Mouse (Mus musculus) bone marrow, adult 2 months (tissue): ENCODE data around the gene A1cf. TPM values are rescaled to one million over a fixed set of nuclear protein-coding genes. Genes with fewer than 3 reads are reported as not detected.

Source experiments
- H3K27ac ChIP-seq: fragments of 200-500 bp; 2 replicates; pipeline ENCODE4 v1.5.1; 2012; ENCODE audit warnings: low read depth, mild to moderate bottlenecking, control low read depth, inconsistent platforms, low read length; ENCODE audit not compliant: control insufficient read depth, poor library complexity, insufficient read depth
- H3K4me1 ChIP-seq: fragments of 200-500 bp; 2 replicates; pipeline ENCODE4 v1.6.1; 2011; ENCODE audit warnings: low read length; ENCODE audit not compliant: control insufficient read depth, insufficient read depth
- H3K4me3 ChIP-seq: fragments of 200-500 bp; replicated peaks from 2 replicates; pipeline ENCODE3; 2011; ENCODE audit warnings: mild to moderate bottlenecking, low read depth, low read length, control low read depth; ENCODE audit not compliant: control insufficient read depth
- CTCF ChIP-seq: fragments of 200-500 bp; IDR thresholded peaks from 2 replicates; pipeline ENCODE4 v1.5.1; 2011; ENCODE audit warnings: low read length, control low read depth; ENCODE audit not compliant: control insufficient read depth, insufficient read depth
- POLR2A ChIP-seq: fragments of 200-500 bp; IDR thresholded peaks from 2 replicates; pipeline ENCODE4 v1.6.1; 2011; ENCODE audit warnings: low read depth, mild to moderate bottlenecking, control low read depth, low read length, borderline replicate concordance; ENCODE audit not compliant: control insufficient read depth
- WGBS: fragments of 180-500 bp; shearing (Covaris S2); methylation state at CpG from one replicate; pipeline ENCODE4 v1.1.7; 2018; 5-methylcytosine and 5-hydroxymethylcytosine counted together
- polyA plus RNA-seq: library from polyadenylated mRNA; stranded (reverse); fragments of >200 nt; gene quantifications from 2 replicates; pipeline ENCODE4 v1.2.4, GENCODE M21; 2011; ENCODE audit warnings: low replicate concordance; ENCODE audit not compliant: missing spikeins, insufficient read depth, insufficient read length

A1cf gene
- polyA plus RNA-seq, 1 experiment = not detected

DNA sequence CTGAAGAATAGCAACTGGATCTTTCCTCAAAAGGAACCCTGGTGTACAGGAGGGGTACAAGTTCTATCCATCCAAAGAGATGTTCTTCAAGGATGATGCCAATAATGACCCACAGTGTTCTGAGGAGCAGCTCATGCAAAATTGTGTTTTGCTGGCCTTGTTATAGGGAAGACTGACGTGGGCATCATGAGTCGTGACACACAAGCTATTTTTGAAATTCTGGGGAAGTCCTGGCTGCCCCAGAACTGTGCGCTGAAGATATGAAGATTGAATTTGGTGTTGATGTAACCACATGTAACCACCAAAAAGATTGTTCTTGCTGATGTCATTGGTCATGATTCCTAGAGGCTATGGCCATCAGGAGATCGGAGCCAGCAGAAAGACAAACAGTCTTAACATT, 45.4 kb downstream of the A1cf start:
- no peak overlapping the region for H3K4me3 ChIP-seq
- H3K27ac ChIP-seq = no peak overlapping the region
- WGBS = 35% methylated on average over 4 of the region's 4 CpGs
- TF ChIP-seq POLR2A (no peak), CTCF (no peak)
- H3K4me1 ChIP-seq = no peaks in the 10 kb centered on the region; the same call in 1 of the 2 replicates

DNA sequence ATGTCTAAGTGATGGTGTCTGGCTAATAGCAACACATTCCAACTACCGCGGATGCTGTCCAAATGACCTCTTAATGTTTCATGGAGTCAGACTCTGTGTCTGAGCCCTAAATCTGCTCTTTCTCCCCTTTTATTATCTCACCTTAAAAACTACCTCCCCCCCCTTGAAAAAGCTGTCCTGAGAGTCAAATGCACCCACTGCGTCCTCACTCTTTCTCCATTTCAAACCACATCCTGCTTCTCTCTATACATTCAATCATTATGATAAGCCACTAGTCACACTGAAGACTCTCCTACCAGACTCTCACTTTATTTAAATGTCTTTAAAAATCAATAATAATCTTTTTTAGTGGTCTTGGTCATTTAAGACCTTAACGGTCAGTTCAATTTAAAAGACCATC, 51.8 kb downstream of the A1cf start:
- 77% methylated on average over 4 of the region's 4 CpGs for WGBS
- H3K4me3 ChIP-seq = no peak overlapping the region
- no peaks in the 10 kb centered on the region for H3K4me1 ChIP-seq
- no peak for TF ChIP-seq CTCF
- no peak for TF ChIP-seq POLR2A
- no peak overlapping the region for H3K27ac ChIP-seq

DNA sequence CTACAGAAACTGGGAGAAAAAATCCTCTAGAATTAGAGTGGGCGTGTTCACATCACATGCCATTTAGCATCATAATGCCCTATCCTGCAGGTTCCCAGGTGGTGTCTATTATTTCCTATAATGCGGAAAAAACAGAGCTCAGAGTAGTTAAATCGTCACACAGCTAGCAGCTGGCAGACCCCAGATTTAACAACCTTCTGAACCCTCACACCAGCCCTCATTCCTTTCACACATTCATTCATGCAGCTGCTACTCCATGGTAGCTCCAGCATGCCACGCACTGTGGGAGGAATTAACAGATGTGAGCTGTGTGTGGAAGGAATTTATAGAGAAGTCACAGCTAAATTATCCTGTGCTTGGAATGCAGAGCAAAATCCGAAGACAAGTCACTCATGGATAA, 53.3 kb downstream of the A1cf start:
- Histone ChIP-seq H3K4me3 (no peak overlapping the region), H3K27ac (no peak overlapping the region), H3K4me1 (no peaks in the 10 kb centered on the region)
- WGBS = 79% methylated on average over 5 of the region's 5 CpGs
- TF ChIP-seq POLR2A (no peak), CTCF (no peak)

DNA sequence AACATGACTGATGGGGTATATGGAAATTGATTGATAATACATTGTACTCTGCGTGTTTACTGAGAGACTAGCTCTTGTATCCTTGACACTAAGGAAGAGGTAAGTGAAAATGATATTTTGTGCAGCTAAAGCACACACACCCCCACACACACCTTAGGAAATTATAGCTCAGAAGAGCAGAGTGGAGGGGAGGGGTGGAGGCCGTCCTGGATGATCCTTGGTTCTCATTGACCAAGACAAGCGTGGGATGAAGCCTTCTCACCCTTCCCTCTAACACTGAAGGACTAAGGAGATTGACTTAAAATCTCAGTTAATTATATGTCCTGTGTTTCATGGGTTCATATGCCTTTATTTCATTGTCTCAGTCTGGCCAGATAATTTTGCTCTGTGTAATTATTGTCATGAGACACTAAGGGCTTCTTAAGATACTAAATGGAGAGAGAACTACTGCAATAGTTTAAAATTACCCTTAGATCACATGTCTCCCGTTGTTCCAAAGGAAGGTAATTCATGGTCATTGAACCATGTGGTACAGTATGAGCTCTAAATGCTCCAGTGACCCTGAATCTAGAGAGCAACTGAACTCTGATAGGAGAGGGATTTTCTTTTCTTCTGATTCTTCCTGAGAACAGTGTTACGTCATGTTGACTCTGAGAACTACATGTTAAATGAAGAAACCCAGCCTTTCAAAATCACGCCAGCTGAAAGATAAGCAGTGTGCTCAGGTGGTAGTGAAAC, 55.2 kb downstream of the A1cf start:
- H3K4me3 ChIP-seq = no peak overlapping the region
- no peaks in the 10 kb centered on the region for H3K4me1 ChIP-seq
- H3K27ac ChIP-seq = no peak overlapping the region
- TF ChIP-seq CTCF = no peak
- TF ChIP-seq POLR2A = no peak
- 74% methylated on average over 6 of the region's 6 CpGs for WGBS

DNA sequence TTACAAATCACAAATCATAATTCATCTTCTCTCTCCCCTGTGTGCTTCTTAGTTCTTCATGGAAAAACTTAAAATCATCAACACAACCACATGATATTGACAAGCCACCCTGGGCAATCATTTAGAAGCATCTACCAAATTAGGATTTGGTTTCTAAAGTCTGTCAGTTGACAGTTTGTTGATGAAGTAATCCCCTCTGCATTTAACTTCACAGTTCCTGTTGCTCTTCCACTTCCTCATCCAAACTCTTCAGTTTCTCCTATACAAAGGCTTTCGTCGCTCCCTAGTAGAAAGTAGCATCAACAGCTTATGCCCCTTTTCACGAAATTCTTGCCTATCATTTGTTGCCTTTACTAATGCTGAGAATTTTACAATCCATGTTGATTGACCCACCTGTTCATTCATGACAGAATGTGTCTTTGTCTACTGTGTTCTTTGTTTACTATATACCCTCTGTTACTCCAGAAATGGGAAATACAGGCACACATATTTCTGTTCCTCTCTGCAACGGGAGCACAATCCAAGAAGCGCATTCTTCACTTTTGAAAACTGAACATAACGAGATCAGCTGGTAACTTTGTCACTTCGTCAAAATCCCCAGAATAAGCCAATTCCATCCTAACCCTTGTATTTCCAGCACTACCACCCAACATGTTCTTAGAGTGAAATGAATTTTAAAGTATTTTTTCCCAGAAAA, 82.4 kb downstream of the A1cf start:
- Histone ChIP-seq H3K4me1 (peaks cover 1% of the 10 kb centered on the region; the same call in 1 of the 2 replicates), H3K4me3 (no peak overlapping the region), H3K27ac (no peak overlapping the region)
- 28% methylated on average over 7 of the region's 7 CpGs for WGBS
- TF ChIP-seq POLR2A (no peak), CTCF (no peak)

DNA sequence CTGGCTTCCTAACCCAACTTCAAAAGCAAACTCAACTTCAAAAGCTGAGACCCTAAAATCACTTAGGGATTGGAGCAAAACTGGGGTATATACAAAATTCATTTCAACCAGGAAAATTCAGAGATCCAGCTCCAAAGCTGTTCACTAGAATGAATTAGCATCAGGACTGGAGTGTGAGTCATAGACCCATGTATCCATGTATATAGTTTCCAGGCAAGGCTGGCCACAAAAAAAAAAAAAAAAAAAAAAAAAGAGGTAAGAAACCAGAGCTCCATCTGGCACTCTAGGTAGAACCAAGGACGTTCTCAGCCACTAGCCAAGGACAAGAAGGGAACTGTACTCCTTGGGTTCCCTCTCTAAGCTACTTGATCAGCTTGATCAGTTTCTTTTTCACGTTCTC, 85.2 kb downstream of the A1cf start:
- TF ChIP-seq CTCF (no peak), POLR2A (no peak)
- Histone ChIP-seq H3K27ac (no peak overlapping the region), H3K4me3 (no peak overlapping the region), H3K4me1 (peaks cover 3% of the 10 kb centered on the region; the same call in 1 of the 2 replicates)
- 76% methylated on average over 2 of the region's 2 CpGs for whole genome bisulfite sequencing

DNA sequence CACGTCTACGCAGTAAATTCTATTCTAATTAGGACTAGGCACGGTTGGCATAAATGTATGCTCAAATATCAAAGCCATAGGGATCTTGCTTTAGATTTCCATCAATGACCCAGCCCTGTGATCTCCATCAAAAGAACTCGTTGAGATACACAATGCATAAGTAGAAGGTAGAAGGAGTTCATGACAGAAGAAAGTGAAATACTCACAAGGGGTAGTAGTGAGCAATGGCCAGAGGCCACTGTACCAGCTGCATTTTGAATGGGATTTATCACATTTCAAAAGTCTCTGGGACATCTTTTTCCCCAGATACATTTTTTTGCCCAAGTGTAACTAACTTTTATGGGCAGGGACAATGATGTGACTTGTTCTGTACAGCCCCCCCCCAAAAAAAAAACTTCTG, 85.7 kb downstream of the A1cf start:
- Histone ChIP-seq H3K27ac (no peak overlapping the region), H3K4me1 (peaks cover 3% of the 10 kb centered on the region; the same call in 1 of the 2 replicates), H3K4me3 (no peak overlapping the region)
- 83% methylated on average over 4 of the region's 4 CpGs for WGBS
- no peak for TF ChIP-seq POLR2A
- no peak for TF ChIP-seq CTCF

DNA sequence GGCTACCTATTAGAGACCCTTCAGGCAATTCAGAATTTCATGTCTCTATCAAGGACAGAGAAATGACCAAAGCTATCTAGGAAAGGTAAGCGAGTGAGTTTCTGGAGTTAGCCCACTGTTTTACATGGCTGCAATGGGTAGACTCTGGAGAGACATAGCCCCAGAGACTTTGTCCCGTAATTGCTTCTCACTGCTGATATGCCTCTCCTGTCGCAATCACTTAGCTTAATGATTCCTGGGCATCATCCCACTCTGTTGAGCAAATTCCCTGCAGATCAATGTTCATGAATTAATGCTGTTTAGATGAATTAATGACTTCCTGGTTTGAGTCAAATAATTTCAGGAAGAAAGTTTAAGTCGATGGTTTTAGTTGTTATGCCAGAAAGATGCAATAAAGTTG, 86.1 kb downstream of the A1cf start:
- TF ChIP-seq CTCF (no peak), POLR2A (no peak)

More for the DNA sequence above, 86.1 kb downstream of the A1cf start:
- 80% methylated on average over 4 of the region's 4 CpGs for WGBS
- Histone ChIP-seq H3K4me1 (peaks cover 3% of the 10 kb centered on the region; the same call in 1 of the 2 replicates), H3K27ac (no peak overlapping the region), H3K4me3 (no peak overlapping the region)
